Mouse (Mus musculus): ENCODE measurements at regions not wholly inside any gene's neighbourhood (a gene's known extent, or its start where the extent isn't known, plus 50 kb on each side); places are given as distances from the start of the nearest gene placed in this dataset.

GRCm38 (mm10) chr15:25283713-25284112 lies 129.9 kb downstream of the Basp1 start:
- no peaks in the 10 kb centered on the region for H3K27me3 ChIP-seq (replicated peaks)
- no peaks in the 10 kb centered on the region for H3K79me2 ChIP-seq (replicated peaks; ENCODE audit: control insufficient read depth, extremely low read depth, insufficient read depth, poor library complexity, severe bottlenecking)
- H3K4me2 ChIP-seq (ENCODE audit: insufficient read depth, low read depth, poor library complexity, severe bottlenecking), result no peak overlapping the region
- H3K27ac ChIP-seq (ENCODE audit: insufficient read depth, low read depth), result no peak overlapping the region
- TF ChIP-seq IRF4 (IDR thresholded peaks at IDR 0.05; ENCODE audit: low read depth, low read length), result no peak
- TF ChIP-seq TBP (conservative IDR thresholded peaks at IDR 0.05; ENCODE audit: low read depth, low read length), result no peak
- TF ChIP-seq POLR2AphosphoS2 (IDR thresholded peaks at IDR 0.05; ENCODE audit: low read depth, low read length), result no peak
- no peak for TF ChIP-seq ZMIZ1 (IDR thresholded peaks at IDR 0.05; ENCODE audit: low read depth, low read length)
- TF ChIP-seq NRF1 (IDR thresholded peaks at IDR 0.05; ENCODE audit: low read depth, low read length), result no peak
- TF ChIP-seq ZC3H11A (IDR thresholded peaks at IDR 0.05; ENCODE audit: low read depth, low read length), result no peak
- TF ChIP-seq UBTF (IDR thresholded peaks at IDR 0.05; ENCODE audit: low read depth, low read length), result no peak
- no peak for TF ChIP-seq MAFK (IDR thresholded peaks at IDR 0.05; ENCODE audit: insufficient replicate concordance, low read length)
- no peak for TF ChIP-seq BHLHE40 (IDR thresholded peaks at IDR 0.05; ENCODE audit: low read depth, low read length)
- no peak for TF ChIP-seq HCFC1 (IDR thresholded peaks at IDR 0.05; ENCODE audit: low read depth, low read length)
- TF ChIP-seq JUND (conservative IDR thresholded peaks at IDR 0.05; ENCODE audit: low read depth, low read length), result no peak
- no peak for TF ChIP-seq ETS1 (conservative IDR thresholded peaks at IDR 0.05; ENCODE audit: low read depth, low read length)
- no peak for TF ChIP-seq RAD21 (IDR thresholded peaks at IDR 0.05; ENCODE audit: low read depth, low read length)
- no peak for TF ChIP-seq KAT2A (IDR thresholded peaks at IDR 0.05; ENCODE audit: insufficient replicate concordance, low read length)
- TF ChIP-seq ELF1 (IDR thresholded peaks at IDR 0.05; ENCODE audit: low read depth, low read length), result no peak
- TF ChIP-seq POLR2A (IDR thresholded peaks at IDR 0.05; ENCODE audit: low read depth, low read length), result no peak
- no peak for TF ChIP-seq CHD1 (IDR thresholded peaks at IDR 0.05; ENCODE audit: low read depth, low read length)
- TF ChIP-seq TCF12 (IDR thresholded peaks at IDR 0.05; ENCODE audit: low read depth, low read length), result no peak
- no peak for TF ChIP-seq MEF2A (IDR thresholded peaks at IDR 0.05; ENCODE audit: borderline replicate concordance, low read depth, low read length)
- no peak for TF ChIP-seq CTCF (conservative IDR thresholded peaks at IDR 0.05 in 1 of 2, IDR thresholded peaks at IDR 0.05 in 1 of 2; ENCODE audit: low read depth in 2 of 2, low read length in 2 of 2)
- H3K9ac ChIP-seq (ENCODE audit: insufficient read depth, low read depth), result no peak overlapping the region
- in situ Hi-C loops (cut with MboI; ENCODE audit: low pct_ligation_motif_present, low pct_unique_long_range_greater_than_20kb, low sequenced_read_pairs), result no loop called here
- no peaks in the 10 kb centered on the region for H3K9me3 ChIP-seq (replicated peaks; ENCODE audit: low read length)
- no peak overlapping the region for H3K4me3 ChIP-seq (replicated peaks in 1 of 3; ENCODE audit: low read depth in 2 of 3, low read length in 2 of 3, poor library complexity in 1 of 3)
- no peaks in the 10 kb centered on the region for H3K36me3 ChIP-seq (replicated peaks in 1 of 2; ENCODE audit: control insufficient read depth in 1 of 2, insufficient read depth in 1 of 2, low read length in 1 of 2)
- H3K4me1 ChIP-seq (ENCODE audit: control insufficient read depth in 1 of 2, insufficient read depth in 2 of 2), result peaks cover 0 to 35% of the 10 kb centered on the region in 2 experiments; a peak in 2 of 4 replicates
- DNase-seq (ENCODE audit: extremely low read depth), result no peak
- dilution Hi-C loops (cut with MboI; ENCODE audit: extremely low pct_ligation_motif_present, extremely low pct_unique_long_range_greater_than_20kb, low sequenced_read_pairs), result no loop called here

GRCm38 (mm10) chr15:25282346-25282745 lies 131.2 kb downstream of the Basp1 start:
- Histone ChIP-seq H3K36me3 (replicated peaks in 1 of 2; ENCODE audit: control insufficient read depth in 1 of 2, insufficient read depth in 1 of 2, low read length in 1 of 2) (no peaks in the 10 kb centered on the region), H3K9ac (ENCODE audit: insufficient read depth, low read depth) (no peak overlapping the region), H3K4me2 (ENCODE audit: insufficient read depth, low read depth, poor library complexity, severe bottlenecking) (no peak overlapping the region), H3K79me2 (replicated peaks; ENCODE audit: control insufficient read depth, extremely low read depth, insufficient read depth, poor library complexity, severe bottlenecking) (no peaks in the 10 kb centered on the region), H3K4me1 (ENCODE audit: control insufficient read depth in 1 of 2, insufficient read depth in 2 of 2) (peaks cover 0 to 27% of the 10 kb centered on the region in 2 experiments; a peak in 2 of 4 replicates), H3K9me3 (replicated peaks; ENCODE audit: low read length) (no peaks in the 10 kb centered on the region), H3K4me3 (replicated peaks in 1 of 3; ENCODE audit: low read depth in 2 of 3, low read length in 2 of 3, poor library complexity in 1 of 3) (no peak overlapping the region), H3K27ac (ENCODE audit: insufficient read depth, low read depth) (no peak overlapping the region), H3K27me3 (replicated peaks) (no peaks in the 10 kb centered on the region)
- DNase-seq (ENCODE audit: extremely low read depth), result peak; percentile 37
- in situ Hi-C loops (cut with MboI; ENCODE audit: low pct_ligation_motif_present, low pct_unique_long_range_greater_than_20kb, low sequenced_read_pairs), result no loop called here
- dilution Hi-C loops (cut with MboI; ENCODE audit: extremely low pct_ligation_motif_present, extremely low pct_unique_long_range_greater_than_20kb, low sequenced_read_pairs), result no loop called here
- TF ChIP-seq GABPA (IDR thresholded peaks at IDR 0.05; ENCODE audit: insufficient replicate concordance, low read depth, low read length) (no peak), JUND (conservative IDR thresholded peaks at IDR 0.05; ENCODE audit: low read depth, low read length) (no peak), NELFE (IDR thresholded peaks at IDR 0.05; ENCODE audit: low read depth, low read length) (no peak), MAZ (IDR thresholded peaks at IDR 0.05; ENCODE audit: low read depth, low read length) (no peak), POLR2A (IDR thresholded peaks at IDR 0.05; ENCODE audit: low read depth, low read length) (no peak), ZC3H11A (IDR thresholded peaks at IDR 0.05; ENCODE audit: low read depth, low read length) (no peak)

Data from CH12.LX (cell line).